Mouse (Mus musculus) ES-Bruce4 (cell line): ENCODE measurements around the gene Swap70.

ENCODE experiments used
- CTCF ChIP-seq: IDR thresholded peaks from one replicate; pipeline ENCODE4 v1.8.1; 2011; ENCODE audit warnings: low read depth, low read length
- EP300 ChIP-seq: IDR thresholded peaks from 2 replicates; pipeline ENCODE4 v1.6.1; 2011; ENCODE audit warnings: low read depth, low read length; ENCODE audit not compliant: insufficient read depth

GRCm38 (mm10) chr7:110245128-110245527 is 23.6 kb downstream of the Swap70 start:
- TF ChIP-seq CTCF = no peak
- TF ChIP-seq EP300 = no peak
